Mouse (Mus musculus): Measurements from ENCODE around the gene Glis3. TPM values are rescaled to one million over a fixed set of nuclear protein-coding genes. Genes with fewer than 3 reads are reported as not detected.

The Glis3 gene
- polyA plus RNA-seq, 1 experiment from 2014 or later, result 7.9 TPM

- Histone ChIP-seq H3K4me2 (replicated peaks; ENCODE audit: low read depth, low read length) (no peak overlapping the region), H3K9ac (ENCODE audit: low read depth, low read length) (no peak overlapping the region), H3K9me3 (ENCODE audit: control insufficient read depth, low read length) (no peaks in the 10 kb centered on the region), H3K36me3 (ENCODE audit: control insufficient read depth, insufficient read depth, low read length) (no peaks in the 10 kb centered on the region), H3K27ac (ENCODE audit: low read depth, low read length) (no peak overlapping the region), H3K4me1 (ENCODE audit: control insufficient read depth, insufficient read depth, low read length) (peaks cover 25% of the 10 kb centered on the region), H3K27me3 (ENCODE audit: control insufficient read depth, insufficient read depth, low read length) (no peaks in the 10 kb centered on the region), H3K4me3 (ENCODE audit: low read length) (no peak overlapping the region)
- 58% methylated on average over 10 of the region's 10 CpGs for WGBS
- no peak for ATAC-seq (ENCODE audit: low FRiP score, low TSS enrichment)
These were observed 16.7 kb downstream of the Glis3 start for GRCm38 (mm10) chr19:28663148-28663547.

DNA sequence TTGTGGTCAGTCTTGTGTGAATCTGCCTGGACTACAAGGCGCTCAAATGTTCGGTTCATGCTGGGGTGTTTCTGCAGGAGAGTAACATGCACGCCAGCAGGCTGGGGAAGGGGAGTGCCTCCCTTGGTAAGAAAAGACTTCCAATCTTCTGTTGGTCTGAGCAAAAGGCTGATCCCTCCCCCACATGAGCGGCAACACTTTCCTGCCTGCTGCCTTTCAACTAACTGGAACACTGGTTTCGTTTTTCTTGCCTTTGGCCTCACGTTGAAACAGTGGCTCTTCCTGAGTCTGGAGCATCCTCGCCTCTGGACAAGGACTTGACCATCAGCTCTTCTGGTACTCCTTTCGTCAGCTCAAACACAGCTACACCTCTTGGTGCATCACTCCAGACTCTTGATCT, 17.4 kb downstream of the Glis3 start:
- Histone ChIP-seq H3K4me2 (replicated peaks; ENCODE audit: low read depth, low read length) (no peak overlapping the region), H3K4me1 (ENCODE audit: control insufficient read depth, insufficient read depth, low read length) (peaks cover 25% of the 10 kb centered on the region), H3K4me3 (ENCODE audit: low read length) (no peak overlapping the region), H3K27ac (ENCODE audit: low read depth, low read length) (no peak overlapping the region), H3K36me3 (ENCODE audit: control insufficient read depth, insufficient read depth, low read length) (no peaks in the 10 kb centered on the region), H3K9ac (ENCODE audit: low read depth, low read length) (no peak overlapping the region), H3K27me3 (ENCODE audit: control insufficient read depth, insufficient read depth, low read length) (no peaks in the 10 kb centered on the region), H3K9me3 (ENCODE audit: control insufficient read depth, low read length) (no peaks in the 10 kb centered on the region)
- whole genome bisulfite sequencing, result 27% methylated on average over 8 of the region's 8 CpGs
- ATAC-seq (ENCODE audit: low FRiP score, low TSS enrichment), result no peak

- Histone ChIP-seq H3K4me3 (ENCODE audit: low read length) (no peak overlapping the region), H3K36me3 (ENCODE audit: control insufficient read depth, insufficient read depth, low read length) (no peaks in the 10 kb centered on the region), H3K4me2 (replicated peaks; ENCODE audit: low read depth, low read length) (no peak overlapping the region), H3K27ac (ENCODE audit: low read depth, low read length) (no peak overlapping the region), H3K9me3 (ENCODE audit: control insufficient read depth, low read length) (no peaks in the 10 kb centered on the region), H3K9ac (ENCODE audit: low read depth, low read length) (no peak overlapping the region), H3K4me1 (ENCODE audit: control insufficient read depth, insufficient read depth, low read length) (peaks cover 34% of the 10 kb centered on the region), H3K27me3 (ENCODE audit: control insufficient read depth, insufficient read depth, low read length) (no peaks in the 10 kb centered on the region)
- WGBS, result 31% methylated on average over 7 of the region's 7 CpGs
- peak; percentile 89; the same call in 1 of the 2 replicates for ATAC-seq (ENCODE audit: low FRiP score, low TSS enrichment)
These were observed 19.0 kb downstream of the Glis3 start for GRCm38 (mm10) chr19:28660912-28661311.

DNA sequence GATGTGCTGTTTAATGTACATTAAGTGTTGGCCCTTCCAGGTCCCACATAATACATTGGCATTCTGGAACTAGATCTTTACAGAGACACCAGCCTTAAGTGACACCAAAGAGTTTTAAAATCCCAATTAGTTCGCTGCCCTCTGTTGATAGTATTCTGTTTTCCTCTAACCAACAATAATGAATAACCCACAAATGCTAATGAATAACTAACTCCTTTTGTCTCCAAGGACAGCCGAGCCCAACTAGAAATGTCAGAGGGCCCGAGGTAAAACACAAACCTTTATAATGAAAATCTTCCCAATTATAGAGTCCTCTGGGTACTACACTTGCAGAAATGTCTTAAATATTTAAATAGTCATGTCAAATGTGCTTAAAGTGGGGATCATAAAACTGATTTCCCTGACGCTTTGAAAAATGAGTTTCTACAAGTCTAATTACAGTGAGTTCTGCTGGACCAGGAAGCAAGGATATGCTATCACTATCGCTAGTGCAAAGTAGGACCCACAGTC, 22.1 kb downstream of the Glis3 start:
- no peaks in the 10 kb centered on the region for H3K27me3 ChIP-seq (ENCODE audit: control insufficient read depth, insufficient read depth, low read length)
- no peak overlapping the region for H3K9ac ChIP-seq (ENCODE audit: low read depth, low read length)
- no peak overlapping the region for H3K4me2 ChIP-seq (replicated peaks; ENCODE audit: low read depth, low read length)
- no peaks in the 10 kb centered on the region for H3K9me3 ChIP-seq (ENCODE audit: control insufficient read depth, low read length)
- peaks cover 36% of the 10 kb centered on the region for H3K4me1 ChIP-seq (ENCODE audit: control insufficient read depth, insufficient read depth, low read length)
- H3K27ac ChIP-seq (ENCODE audit: low read depth, low read length), result peak overlapping the region; percentile 57
- no peaks in the 10 kb centered on the region for H3K36me3 ChIP-seq (ENCODE audit: control insufficient read depth, insufficient read depth, low read length)
- WGBS, result 61% methylated on average over 5 of the region's 5 CpGs
- no peak overlapping the region for H3K4me3 ChIP-seq (ENCODE audit: low read length)
- no peak for ATAC-seq (ENCODE audit: low FRiP score, low TSS enrichment)

- peaks cover 32% of the 10 kb centered on the region for H3K4me1 ChIP-seq (ENCODE audit: control insufficient read depth, insufficient read depth, low read length)
- no peak overlapping the region for H3K4me3 ChIP-seq (ENCODE audit: low read length)
- 25% methylated on average over 6 of the region's 6 CpGs for WGBS
- no peaks in the 10 kb centered on the region for H3K27me3 ChIP-seq (ENCODE audit: control insufficient read depth, insufficient read depth, low read length)
- H3K27ac ChIP-seq (ENCODE audit: low read depth, low read length), result no peak overlapping the region
- no peak overlapping the region for H3K4me2 ChIP-seq (replicated peaks; ENCODE audit: low read depth, low read length)
- H3K9ac ChIP-seq (ENCODE audit: low read depth, low read length), result no peak overlapping the region
- no peaks in the 10 kb centered on the region for H3K9me3 ChIP-seq (ENCODE audit: control insufficient read depth, low read length)
- ATAC-seq (ENCODE audit: low FRiP score, low TSS enrichment), result no peak
- no peaks in the 10 kb centered on the region for H3K36me3 ChIP-seq (ENCODE audit: control insufficient read depth, insufficient read depth, low read length)
These were observed 23.0 kb downstream of the Glis3 start for GRCm38 (mm10) chr19:28656882-28657281.

DNA sequence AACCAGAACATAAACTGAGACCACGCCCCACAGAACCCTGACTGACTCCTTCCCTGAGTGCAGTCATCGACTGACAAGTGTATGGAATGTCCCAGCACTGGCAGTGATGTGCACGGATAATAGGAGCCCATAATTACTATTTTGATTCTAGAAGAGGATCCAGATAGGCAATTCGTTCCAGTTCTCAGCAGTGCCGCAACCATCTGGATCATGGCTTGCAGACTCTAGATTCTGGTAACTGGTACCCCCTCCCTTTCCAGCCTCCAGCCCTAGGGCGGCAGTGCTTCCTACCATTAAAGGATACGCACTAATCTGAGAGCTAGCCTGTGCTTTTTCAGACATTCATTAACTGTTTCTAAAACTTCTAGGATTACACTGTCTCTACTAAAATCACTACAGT, 24.7 kb downstream of the Glis3 start:
- no peaks in the 10 kb centered on the region for H3K36me3 ChIP-seq (ENCODE audit: control insufficient read depth, insufficient read depth, low read length)
- peaks cover 23% of the 10 kb centered on the region; the same call in 1 of the 2 replicates for H3K4me1 ChIP-seq (ENCODE audit: control insufficient read depth, insufficient read depth, low read length)
- H3K4me3 ChIP-seq (ENCODE audit: low read length), result no peak overlapping the region
- no peak overlapping the region for H3K9ac ChIP-seq (ENCODE audit: low read depth, low read length)
- H3K27me3 ChIP-seq (ENCODE audit: control insufficient read depth, insufficient read depth, low read length), result no peaks in the 10 kb centered on the region
- H3K27ac ChIP-seq (ENCODE audit: low read depth, low read length), result no peak overlapping the region
- WGBS, result 69% methylated on average over 7 of the region's 7 CpGs
- no peak for ATAC-seq (ENCODE audit: low FRiP score, low TSS enrichment)
- H3K4me2 ChIP-seq (replicated peaks; ENCODE audit: low read depth, low read length), result no peak overlapping the region
- H3K9me3 ChIP-seq (ENCODE audit: control insufficient read depth, low read length), result no peaks in the 10 kb centered on the region

- Histone ChIP-seq H3K27ac (ENCODE audit: low read depth, low read length) (no peak overlapping the region), H3K4me1 (ENCODE audit: control insufficient read depth, insufficient read depth, low read length) (peaks cover 12% of the 10 kb centered on the region; the same call in 1 of the 2 replicates), H3K36me3 (ENCODE audit: control insufficient read depth, insufficient read depth, low read length) (no peaks in the 10 kb centered on the region), H3K4me2 (replicated peaks; ENCODE audit: low read depth, low read length) (no peak overlapping the region), H3K4me3 (ENCODE audit: low read length) (no peak overlapping the region), H3K9ac (ENCODE audit: low read depth, low read length) (no peak overlapping the region), H3K9me3 (ENCODE audit: control insufficient read depth, low read length) (no peaks in the 10 kb centered on the region), H3K27me3 (ENCODE audit: control insufficient read depth, insufficient read depth, low read length) (no peaks in the 10 kb centered on the region)
- no peak for ATAC-seq (ENCODE audit: low FRiP score, low TSS enrichment)
- WGBS, result 89% methylated on average over 5 of the region's 5 CpGs
These were observed 29.0 kb downstream of the Glis3 start for GRCm38 (mm10) chr19:28650836-28651235.

- Histone ChIP-seq H3K9ac (ENCODE audit: low read depth, low read length) (no peak overlapping the region), H3K9me3 (ENCODE audit: control insufficient read depth, low read length) (no peaks in the 10 kb centered on the region), H3K27ac (ENCODE audit: low read depth, low read length) (0 out of 2 replicates have a peak overlapping the region, but pooled peaks have one; percentile 5), H3K36me3 (ENCODE audit: control insufficient read depth, insufficient read depth, low read length) (no peaks in the 10 kb centered on the region), H3K4me3 (ENCODE audit: low read length) (no peak overlapping the region), H3K27me3 (ENCODE audit: control insufficient read depth, insufficient read depth, low read length) (no peaks in the 10 kb centered on the region), H3K4me1 (ENCODE audit: control insufficient read depth, insufficient read depth, low read length) (0 out of 2 replicates have a peak, but pooled peaks cover 4% of the 10 kb centered on the region), H3K4me2 (replicated peaks; ENCODE audit: low read depth, low read length) (no peak overlapping the region)
- 54% methylated on average over 5 of the region's 5 CpGs for WGBS
- ATAC-seq (ENCODE audit: low FRiP score, low TSS enrichment), result no peak; the same call in 1 of the 2 replicates
These were observed 30.4 kb downstream of the Glis3 start for GRCm38 (mm10) chr19:28649489-28649888.

- Histone ChIP-seq H3K4me2 (replicated peaks; ENCODE audit: low read depth, low read length) (no peak overlapping the region), H3K27me3 (ENCODE audit: control insufficient read depth, insufficient read depth, low read length) (no peaks in the 10 kb centered on the region), H3K4me3 (ENCODE audit: low read length) (no peak overlapping the region), H3K36me3 (ENCODE audit: control insufficient read depth, insufficient read depth, low read length) (no peaks in the 10 kb centered on the region), H3K9me3 (ENCODE audit: control insufficient read depth, low read length) (no peaks in the 10 kb centered on the region), H3K9ac (ENCODE audit: low read depth, low read length) (no peak overlapping the region), H3K27ac (ENCODE audit: low read depth, low read length) (no peak overlapping the region), H3K4me1 (ENCODE audit: control insufficient read depth, insufficient read depth, low read length) (0 out of 2 replicates have a peak, but pooled peaks cover 4% of the 10 kb centered on the region)
- WGBS, result 60% methylated on average over 4 of the region's 4 CpGs
- ATAC-seq (ENCODE audit: low FRiP score, low TSS enrichment), result no peak
These were observed 31.0 kb downstream of the Glis3 start for GRCm38 (mm10) chr19:28648881-28649280.

Measured in kidney, embryonic 14.5 days (tissue).